Mouse (Mus musculus): ENCODE results near the gene AC140267.1.

Gene AC140267.1

GRCm38 (mm10) chr15:80235535-80235934 lies at the start of gene AC140267.1:
Gene AC140267.1, plus strand, starts transcription at chr15:80235835.
- no peak for DNase-seq (ENCODE audit: low spot score in 2 of 2)

GRCm38 (mm10) chr15:80188927-80189326 lies 46.7 kb upstream of the AC140267.1 start:
- DNase-seq (ENCODE audit: low spot score in 2 of 2), result no peak

- no peak for DNase-seq (ENCODE audit: low spot score in 2 of 2)
Observed at GRCm38 (mm10) chr15:80190075-80190474, 45.6 kb upstream of the AC140267.1 start.

GRCm38 (mm10) chr15:80191585-80192245 lies 43.9 kb upstream of the AC140267.1 start:
- DNase-seq (ENCODE audit: low spot score in 2 of 2), result no peak

GRCm38 (mm10) chr15:80192246-80192585 lies 43.4 kb upstream of the AC140267.1 start:
- DNase-seq (ENCODE audit: low spot score in 2 of 2), result peak; percentile 29 to 35

GRCm38 (mm10) chr15:80192847-80193246 lies 42.8 kb upstream of the AC140267.1 start:
- no peak for DNase-seq (ENCODE audit: low spot score in 2 of 2)

GRCm38 (mm10) chr15:80199556-80199955 lies 36.1 kb upstream of the AC140267.1 start:
- DNase-seq (ENCODE audit: low spot score in 2 of 2), result no peak

GRCm38 (mm10) chr15:80202111-80202775 lies 33.4 kb upstream of the AC140267.1 start:
- DNase-seq (ENCODE audit: low spot score in 2 of 2), result no peak

- peak in 1 of 2 experiments; percentile 61 for DNase-seq (ENCODE audit: low spot score in 2 of 2)
Observed at GRCm38 (mm10) chr15:80203406-80203805, 32.2 kb upstream of the AC140267.1 start.

GRCm38 (mm10) chr15:80206057-80206565 lies 29.5 kb upstream of the AC140267.1 start:
- DNase-seq (ENCODE audit: low spot score in 2 of 2), result no peak

- DNase-seq (ENCODE audit: low spot score in 2 of 2), result no peak
Observed at GRCm38 (mm10) chr15:80208446-80208845, 27.2 kb upstream of the AC140267.1 start.

- DNase-seq (ENCODE audit: low spot score in 2 of 2), result no peak
Observed at GRCm38 (mm10) chr15:80213688-80214087, 21.9 kb upstream of the AC140267.1 start.

- DNase-seq (ENCODE audit: low spot score in 2 of 2), result peak; percentile 23 to 66
Observed at GRCm38 (mm10) chr15:80215716-80216479, 19.7 kb upstream of the AC140267.1 start.

GRCm38 (mm10) chr15:80216480-80216820 lies 19.2 kb upstream of the AC140267.1 start:
- no peak for DNase-seq (ENCODE audit: low spot score in 2 of 2)

GRCm38 (mm10) chr15:80217476-80217875 lies 18.2 kb upstream of the AC140267.1 start:
- DNase-seq (ENCODE audit: low spot score in 2 of 2), result no peak

GRCm38 (mm10) chr15:80219211-80219610 lies 16.4 kb upstream of the AC140267.1 start:
- peak; percentile 41 to 56 for DNase-seq (ENCODE audit: low spot score in 2 of 2)

GRCm38 (mm10) chr15:80219705-80220657 lies 15.7 kb upstream of the AC140267.1 start:
- no peak for DNase-seq (ENCODE audit: low spot score in 2 of 2)

GRCm38 (mm10) chr15:80221031-80221430 lies 14.6 kb upstream of the AC140267.1 start:
- DNase-seq (ENCODE audit: low spot score in 2 of 2), result no peak

- no peak for DNase-seq (ENCODE audit: low spot score in 2 of 2)
Observed at GRCm38 (mm10) chr15:80223751-80224150, 11.9 kb upstream of the AC140267.1 start.

GRCm38 (mm10) chr15:80225208-80225607 lies 10.4 kb upstream of the AC140267.1 start:
- DNase-seq (ENCODE audit: low spot score in 2 of 2), result peak; percentile 74 to 94

- DNase-seq (ENCODE audit: low spot score in 2 of 2), result peak; percentile 31 to 76
Observed at GRCm38 (mm10) chr15:80225796-80226195, 9.8 kb upstream of the AC140267.1 start.

Data from thymus, postnatal 10 days (tissue).